Mouse (Mus musculus): ENCODE results near the gene Gm4869.

Gm4869 gene

GRCm38 (mm10) chr5:140521196-140521595, 75.8 kb downstream of the Gm4869 start:
- DNase-seq (ENCODE audit: low read depth, low spot score): no peak

GRCm38 (mm10) chr5:140526754-140527153, 81.3 kb downstream of the Gm4869 start:
- DNase-seq (ENCODE audit: low read depth, low spot score): no peak

- no peak for DNase-seq (ENCODE audit: low read depth, low spot score)
Observed at GRCm38 (mm10) chr5:140538111-140538683, 92.8 kb downstream of the Gm4869 start.

DNA sequence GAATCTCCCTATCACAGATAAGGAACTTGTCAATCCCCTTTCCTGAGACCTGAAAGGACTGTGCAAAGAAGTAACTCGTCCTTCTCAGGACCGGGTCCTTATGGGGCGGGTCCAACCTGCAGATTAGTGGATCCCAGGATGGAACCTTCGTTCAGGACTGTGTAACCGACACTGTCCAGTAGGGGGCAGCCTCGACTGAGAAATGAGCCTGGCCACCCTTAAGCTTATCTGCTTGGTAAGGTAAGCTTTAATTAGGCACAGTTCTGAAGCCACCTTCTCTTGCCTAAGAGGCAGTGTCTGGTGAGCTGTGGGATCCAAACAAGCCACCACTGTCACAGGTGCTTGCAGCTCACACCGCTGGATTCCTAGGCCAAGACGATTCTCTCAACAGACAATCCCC, 94.7 kb downstream of the Gm4869 start:
- peak; percentile 91 for DNase-seq (ENCODE audit: low read depth, low spot score)

DNA sequence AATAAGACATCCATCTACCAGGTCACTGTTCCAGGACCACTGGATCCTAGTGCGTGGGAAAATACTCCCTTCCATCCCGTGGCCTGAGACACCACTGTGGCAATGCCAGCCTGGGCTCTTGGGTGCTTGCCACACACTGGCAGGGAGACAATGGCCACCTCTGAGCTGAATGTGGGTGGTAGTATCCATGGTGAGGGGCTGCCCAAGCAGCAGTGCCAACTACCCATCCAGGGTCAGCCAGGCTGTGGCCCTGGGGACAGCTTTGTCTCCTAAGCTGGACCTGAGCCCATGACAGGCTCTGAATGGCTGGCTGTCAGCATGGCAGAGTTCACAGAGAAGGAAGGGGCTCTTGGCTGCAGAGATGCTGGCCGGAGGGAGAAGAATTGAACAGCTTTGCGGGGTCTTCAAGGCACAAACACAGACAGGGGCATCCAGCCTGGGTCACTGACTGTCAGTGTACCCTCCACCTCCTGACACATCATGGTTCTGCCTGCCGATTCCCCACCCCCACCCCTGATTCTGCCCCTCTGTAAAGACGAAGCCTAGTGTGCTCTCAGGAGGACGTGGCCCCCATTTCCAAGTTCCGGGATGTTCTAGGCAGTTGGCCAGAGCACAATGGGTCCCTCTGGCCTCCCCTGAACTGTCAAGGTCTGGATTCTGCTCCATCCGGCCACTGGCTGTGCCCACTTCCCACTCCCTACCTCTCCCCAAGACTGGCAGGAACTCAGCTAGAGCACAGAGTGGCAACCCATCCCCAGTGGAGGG, 97.5 kb downstream of the Gm4869 start:
- DNase-seq (ENCODE audit: low read depth, low spot score): no peak
